Mouse (Mus musculus) spleen, adult 10 weeks (tissue): ENCODE data around the gene Cxcl16. TPM values are rescaled to one million over a fixed set of nuclear protein-coding genes. Genes with fewer than 3 reads are reported as not detected.

Source experiments
- polyA plus RNA-seq: library from polyadenylated mRNA; stranded (reverse); fragments of 350-450 nt; fragmentation: Illumina TruSeq; extraction: RNeasy Lipid Tissue Mini Kit (QIAGEN cat#74804); gene quantifications from one replicate; pipeline ENCODE4 v1.2.3, GENCODE M21; 2015; ENCODE audit warnings: low replicate concordance; ENCODE audit not compliant: insufficient read depth

The Cxcl16 gene
- 36.3 TPM for polyA plus RNA-seq

GRCm38 (mm10) chr11:70459601-70460101 lies at the start of gene Cxcl16:
Gene Cxcl16, minus strand, starts transcription at chr11:70459984.

GRCm38 (mm10) chr11:70504970-70505369 lies 45.2 kb upstream of the Cxcl16 start, which contains the start of gene Tm4sf5:
Gene Tm4sf5, plus strand, starts transcription at chr11:70505244.

DNA sequence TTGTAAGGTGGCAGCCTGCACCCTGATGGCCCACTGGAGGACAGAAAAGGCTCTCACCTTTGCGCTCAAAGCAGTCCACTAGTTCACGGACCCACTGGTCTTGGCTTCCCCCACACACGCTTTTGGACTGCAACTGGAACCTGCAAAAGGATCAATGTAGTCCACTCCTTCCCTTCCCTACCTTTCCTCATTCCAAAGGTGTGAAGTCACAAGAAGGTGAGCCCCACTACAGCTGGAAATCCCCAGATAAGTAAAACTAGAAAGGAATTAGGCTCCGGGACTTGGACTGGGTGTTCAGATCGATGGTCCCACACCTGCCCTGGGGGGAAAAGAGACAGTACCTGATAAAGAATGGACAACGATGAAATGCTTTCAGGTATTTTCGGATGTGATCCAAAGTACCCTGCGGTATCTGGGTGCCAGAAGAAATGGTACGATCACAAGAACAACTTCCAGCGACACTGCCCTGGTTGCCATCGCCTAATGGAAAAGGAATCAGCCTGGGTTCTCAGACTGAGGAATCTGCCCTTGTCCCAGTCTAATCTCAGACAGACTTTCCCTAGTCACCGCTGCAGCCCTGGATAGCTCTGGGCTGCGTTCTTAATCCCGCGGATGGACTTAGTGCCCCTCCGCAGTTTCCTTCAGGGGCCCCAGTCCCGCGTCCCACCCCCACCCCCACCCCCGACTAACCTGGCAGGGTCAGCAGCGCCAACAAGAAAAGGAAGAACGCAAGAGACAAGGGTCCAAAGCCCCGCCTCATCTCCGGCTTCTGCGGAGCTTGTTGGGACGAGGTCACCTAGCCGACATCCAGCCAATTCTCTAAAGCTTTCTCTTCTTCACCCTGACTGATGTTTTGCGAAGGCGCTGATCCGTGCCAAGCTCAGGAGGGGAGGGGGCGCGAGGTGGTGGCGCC lies 840 bp downstream of the Cxcl16 start, which contains the start of gene Zmynd15:
Zmynd15 (plus strand) TSS at position 746 of the 913 bp plus-strand sequence.

DNA sequence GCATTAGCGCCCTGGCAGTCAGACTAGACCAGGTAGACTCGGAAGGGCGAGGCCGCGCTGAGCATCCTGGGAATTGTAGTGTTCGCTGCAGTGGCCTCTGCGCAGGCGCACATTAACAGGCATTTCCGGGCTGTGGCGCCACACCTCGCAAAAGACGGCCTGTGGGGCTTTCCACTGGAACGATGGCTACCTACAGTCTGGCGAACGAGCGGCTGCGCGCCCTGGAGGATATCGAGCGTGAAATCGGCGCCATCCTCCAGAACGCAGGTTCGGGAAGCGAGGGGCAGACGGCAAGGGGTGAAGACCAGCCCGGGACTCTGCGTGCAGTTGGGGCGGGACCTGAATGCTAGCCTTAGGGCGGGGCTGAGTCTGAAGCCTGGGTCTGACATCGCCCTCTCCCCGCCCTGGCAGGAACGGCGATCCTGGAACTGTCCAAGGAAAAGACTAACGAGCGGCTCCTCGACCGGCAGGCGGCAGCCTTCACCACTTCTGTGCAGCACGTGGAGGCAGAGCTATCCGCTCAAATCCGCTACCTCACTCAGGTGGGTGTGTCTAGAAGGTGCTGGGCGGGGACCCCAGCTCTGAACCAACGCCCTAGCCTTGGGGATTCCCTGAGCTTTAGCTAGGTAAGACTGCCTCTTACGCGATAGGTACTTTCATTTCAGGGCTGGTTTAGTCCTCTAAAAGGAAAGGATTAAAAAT lies 7.8 kb downstream of the Cxcl16 start, which contains the start of gene Med11:
Med11 (plus strand) TSS at position 123 of the 702 bp plus-strand sequence.

DNA sequence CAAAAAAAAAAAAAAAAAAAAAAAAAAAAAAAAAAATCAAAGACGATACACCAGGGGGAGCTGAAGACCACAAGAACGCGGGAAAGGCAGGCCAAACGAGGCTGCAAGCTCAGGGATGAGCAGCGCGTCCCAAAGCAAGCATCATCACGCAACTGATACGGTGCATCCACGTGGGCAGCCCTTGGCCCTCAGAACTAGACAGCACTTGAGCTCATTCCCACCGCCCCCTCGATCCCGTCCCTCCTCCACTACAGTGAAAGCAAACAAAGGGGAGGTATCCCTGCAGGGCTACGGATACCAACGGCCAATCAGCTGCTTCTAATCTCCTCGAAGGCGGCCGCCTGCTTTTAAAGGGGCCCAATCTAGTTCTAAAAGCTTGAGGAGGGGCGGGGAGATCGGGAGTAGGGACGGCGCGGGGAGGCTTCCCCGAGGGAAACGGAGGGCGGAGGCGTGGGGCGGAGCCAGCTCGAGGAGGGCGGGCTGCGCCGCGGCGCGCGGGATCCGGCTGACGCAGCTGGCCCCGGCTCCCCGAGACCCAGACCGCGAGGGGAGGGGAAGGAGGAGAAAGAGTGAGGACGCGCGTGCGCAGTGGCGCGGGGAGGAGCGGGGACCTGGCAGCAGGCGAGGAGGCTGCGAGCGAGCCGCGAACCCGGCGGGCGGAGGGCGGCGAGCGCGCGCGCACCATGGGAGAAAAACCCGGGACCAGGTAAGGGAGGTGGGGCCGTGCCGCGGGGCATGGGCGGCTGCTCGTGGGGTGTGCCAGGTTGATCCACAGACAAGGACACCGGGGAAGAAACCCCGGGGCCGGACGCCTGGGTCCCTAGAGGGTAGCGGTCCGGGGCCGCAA lies 27.5 kb downstream of the Cxcl16 start, which contains the start of gene Arrb2:
Arrb2 (plus strand) TSS at position 588 of the 847 bp plus-strand sequence.

DNA sequence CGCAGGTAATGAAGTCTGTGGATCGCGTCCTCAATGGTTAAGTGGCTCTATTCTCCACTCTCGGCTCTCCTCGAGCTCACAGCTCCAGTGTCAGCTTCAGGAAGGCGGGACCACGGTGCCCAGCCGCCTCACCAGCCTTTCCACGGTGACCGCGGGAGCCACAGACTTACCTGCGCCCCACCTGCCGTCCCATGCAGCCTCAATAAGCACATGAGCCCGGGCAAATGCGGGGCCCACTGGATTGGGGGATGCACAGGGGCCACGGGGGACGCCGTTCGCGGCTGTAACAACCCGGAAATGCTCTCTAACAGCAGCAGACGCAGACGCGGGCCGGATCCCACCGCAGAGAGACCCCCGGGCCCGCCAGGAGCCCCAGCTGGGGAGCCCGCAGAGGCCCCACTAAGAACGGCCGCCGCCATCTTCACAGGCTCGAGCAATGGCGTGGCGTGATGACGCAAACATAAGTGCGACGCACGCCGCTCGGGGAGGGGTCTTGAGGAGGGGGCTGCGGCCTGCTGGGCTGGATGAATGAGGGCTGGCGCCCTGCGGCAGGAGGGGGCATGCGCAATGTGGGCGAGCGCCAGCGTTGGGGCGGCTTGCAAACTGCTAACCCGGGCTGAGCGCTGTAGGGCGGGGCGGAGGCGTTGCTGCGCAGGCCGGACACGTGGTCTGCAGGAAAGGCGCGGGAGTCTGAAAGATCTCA lies 50.0 kb downstream of the Cxcl16 start, which contains the start of gene Pelp1:
Pelp1 (minus strand) TSS at position 438 of the 703 bp plus-strand sequence.

Other genes with a start within 250 kb of the Cxcl16 start
- not detected for gene Slc16a11, start 247.2 kb downstream of the Cxcl16 start, polyA plus RNA-seq
- gene Slc16a13, start 238.9 kb downstream of the Cxcl16 start, polyA plus RNA-seq = 4.4 TPM
- gene Bcl6b, start 230.2 kb downstream of the Cxcl16 start, polyA plus RNA-seq = 6.9 TPM
- 38.9 TPM for gene 0610010K14Rik, start 222.1 kb downstream of the Cxcl16 start, polyA plus RNA-seq
- gene Gm21988, start 220.2 kb downstream of the Cxcl16 start, polyA plus RNA-seq = 2.0 TPM
- gene Rnasek, start 220.1 kb downstream of the Cxcl16 start, polyA plus RNA-seq = 43.9 TPM
- 8.8 TPM for gene Alox12, start 204.6 kb downstream of the Cxcl16 start, polyA plus RNA-seq
- not detected for gene Alox12e, start 137.4 kb downstream of the Cxcl16 start, polyA plus RNA-seq
- 0.58 TPM for gene Alox15, start 108.0 kb downstream of the Cxcl16 start, polyA plus RNA-seq
- gene Pelp1, start 50.0 kb downstream of the Cxcl16 start, polyA plus RNA-seq = 11.0 TPM
- gene Arrb2, start 27.3 kb downstream of the Cxcl16 start, polyA plus RNA-seq = 94.8 TPM
- 40.8 TPM for gene Med11, start 8.1 kb downstream of the Cxcl16 start, polyA plus RNA-seq
- gene Zmynd15, start 551 bp downstream of the Cxcl16 start, polyA plus RNA-seq = 4.9 TPM
- 2.2 TPM for gene Tm4sf5, start 45.3 kb upstream of the Cxcl16 start, polyA plus RNA-seq
- gene Vmo1, start 54.6 kb upstream of the Cxcl16 start, polyA plus RNA-seq = not detected
- gene Gltpd2, start 59.2 kb upstream of the Cxcl16 start, polyA plus RNA-seq = not detected
- gene Psmb6, start 65.4 kb upstream of the Cxcl16 start, polyA plus RNA-seq = 92.2 TPM
- not detected for gene Gm40193, start 73.0 kb upstream of the Cxcl16 start, polyA plus RNA-seq
- gene Pld2, start 80.1 kb upstream of the Cxcl16 start, polyA plus RNA-seq = 8.9 TPM
- gene Mink1, start 102.9 kb upstream of the Cxcl16 start, polyA plus RNA-seq = 52.0 TPM
- gene 4930544D05Rik, start 155.9 kb upstream of the Cxcl16 start, polyA plus RNA-seq = not detected
- gene Chrne, start 159.2 kb upstream of the Cxcl16 start, polyA plus RNA-seq = 0.47 TPM
- 3.7 TPM for gene Gp1ba, start 179.1 kb upstream of the Cxcl16 start, polyA plus RNA-seq
- gene Rnf167, start 187.3 kb upstream of the Cxcl16 start, polyA plus RNA-seq = 203 TPM
- 93.8 TPM for gene Slc25a11, start 187.5 kb upstream of the Cxcl16 start, polyA plus RNA-seq
- gene Pfn1, start 194.7 kb upstream of the Cxcl16 start, polyA plus RNA-seq = 1,849 TPM
- gene Eno3, start 197.2 kb upstream of the Cxcl16 start, polyA plus RNA-seq = 22.1 TPM
- 38.6 TPM for gene Spag7, start 209.4 kb upstream of the Cxcl16 start, polyA plus RNA-seq
- 19.7 TPM for gene Camta2, start 228.1 kb upstream of the Cxcl16 start, polyA plus RNA-seq
- 1.0 TPM for gene Inca1, start 240.2 kb upstream of the Cxcl16 start, polyA plus RNA-seq
- 17.2 TPM for gene Kif1c, start 240.6 kb upstream of the Cxcl16 start, polyA plus RNA-seq